Mouse (Mus musculus) bone marrow macrophage, adult 2 months (primary cell): ENCODE data around the gene Wdfy3. TPM values are rescaled to one million over a fixed set of nuclear protein-coding genes. Genes with fewer than 3 reads are reported as not detected.
A peak's percentile ranks its signal among the peaks of the same experiment; 100 is the strongest.
"Not testable (repeated sequence)": the region's sequence is repeated elsewhere in the genome, so short reads cannot be mapped to it uniquely, and the experiment has no call there.

Experiments used
- H3K27ac ChIP-seq: 2 replicates; pipeline ENCODE4 v1.5.1; 2012; ENCODE audit warnings: low read depth, low read length; ENCODE audit not compliant: insufficient read depth
- H3K4me1 ChIP-seq: 2 replicates; pipeline ENCODE4 v1.6.1; 2012; ENCODE audit warnings: low read length; ENCODE audit not compliant: control insufficient read depth, insufficient read depth
- H3K4me3 ChIP-seq: 2 replicates; pipeline ENCODE4 v1.5.1; 2012; ENCODE audit warnings: mild to moderate bottlenecking, low read length, moderate library complexity; ENCODE audit not compliant: insufficient read depth
- CTCF ChIP-seq: IDR thresholded peaks from 2 replicates; pipeline ENCODE4 v1.5.1; 2012; ENCODE audit warnings: low read depth, mild to moderate bottlenecking, low read length, moderate library complexity
- POLR2A ChIP-seq: IDR thresholded peaks from 2 replicates; pipeline ENCODE4 v1.6.1; 2012; ENCODE audit warnings: mild to moderate bottlenecking, low read depth, low read length, borderline replicate concordance
- polyA plus RNA-seq: library from polyadenylated mRNA; stranded (reverse); fragments of >200 nt; gene quantifications from 2 replicates; pipeline ENCODE4 v1.2.4, GENCODE M21; 2012; ENCODE audit not compliant: missing spikeins, insufficient read depth, insufficient read length

Wdfy3 gene
- polyA plus RNA-seq, 1 experiment = 43.0 TPM

- TF ChIP-seq CTCF (no peak), POLR2A (no peak)
- H3K4me3 ChIP-seq = no peak overlapping the region
- H3K4me1 ChIP-seq = no peaks in the 10 kb centered on the region
- no peak overlapping the region for H3K27ac ChIP-seq
These were observed 135.1 kb downstream of the Wdfy3 start for GRCm38 (mm10) chr5:101934629-101935028.

GRCm38 (mm10) chr5:101932971-101933810, 136.5 kb downstream of the Wdfy3 start:
- TF ChIP-seq CTCF (no peak), POLR2A (no peak)
- no peaks in the 10 kb centered on the region for H3K4me1 ChIP-seq
- H3K27ac ChIP-seq = no peak overlapping the region
- H3K4me3 ChIP-seq = no peak overlapping the region

- H3K27ac ChIP-seq = no peak overlapping the region
- no peak overlapping the region for H3K4me3 ChIP-seq
- TF ChIP-seq POLR2A (no peak), CTCF (peak; percentile 43; the same call in 1 of the 2 replicates)
- no peaks in the 10 kb centered on the region for H3K4me1 ChIP-seq
These were observed 137.7 kb downstream of the Wdfy3 start for GRCm38 (mm10) chr5:101931997-101932396.

GRCm38 (mm10) chr5:101926311-101926710, 143.4 kb downstream of the Wdfy3 start:
- no peaks in the 10 kb centered on the region for H3K4me1 ChIP-seq
- no peak overlapping the region for H3K27ac ChIP-seq
- no peak overlapping the region for H3K4me3 ChIP-seq
- TF ChIP-seq CTCF (no peak), POLR2A (no peak)

GRCm38 (mm10) chr5:101923710-101924109, 146.0 kb downstream of the Wdfy3 start:
- Histone ChIP-seq H3K4me1 (no peaks in the 10 kb centered on the region), H3K27ac (no peak overlapping the region), H3K4me3 (no peak overlapping the region)
- TF ChIP-seq CTCF (no peak), POLR2A (no peak)

GRCm38 (mm10) chr5:101919559-101919958, 150.2 kb downstream of the Wdfy3 start:
- no peak overlapping the region for H3K4me3 ChIP-seq
- no peak overlapping the region for H3K27ac ChIP-seq
- TF ChIP-seq CTCF (no peak), POLR2A (no peak)
- H3K4me1 ChIP-seq = no peaks in the 10 kb centered on the region

GRCm38 (mm10) chr5:101909468-101909867, 160.3 kb downstream of the Wdfy3 start:
- H3K4me3 ChIP-seq = no peak overlapping the region
- H3K4me1 ChIP-seq = peaks cover 3% of the 10 kb centered on the region; the same call in 1 of the 2 replicates
- no peak overlapping the region for H3K27ac ChIP-seq
- no peak for TF ChIP-seq CTCF
- no peak for TF ChIP-seq POLR2A

GRCm38 (mm10) chr5:101905624-101906023, 164.1 kb downstream of the Wdfy3 start:
- peaks cover 3% of the 10 kb centered on the region; the same call in 1 of the 2 replicates for H3K4me1 ChIP-seq
- H3K4me3 ChIP-seq = no peak overlapping the region
- no peak overlapping the region for H3K27ac ChIP-seq
- TF ChIP-seq POLR2A (no peak), CTCF (no peak)

GRCm38 (mm10) chr5:101904841-101905240, 164.9 kb downstream of the Wdfy3 start:
- not testable (repeated sequence) for H3K27ac ChIP-seq, H3K4me3 ChIP-seq, H3K4me1 ChIP-seq

GRCm38 (mm10) chr5:101902686-101903085, 167.0 kb downstream of the Wdfy3 start:
- no peak overlapping the region for H3K27ac ChIP-seq
- no peaks in the 10 kb centered on the region for H3K4me1 ChIP-seq
- no peak overlapping the region for H3K4me3 ChIP-seq
- TF ChIP-seq CTCF (no peak), POLR2A (no peak)
